Mouse (Mus musculus) hindbrain, embryonic 11.5 days (tissue): Measurements from ENCODE around the gene Ror1. TPM values are rescaled to one million over a fixed set of nuclear protein-coding genes. Genes with fewer than 3 reads are reported as not detected.

Source experiments
- ATAC-seq: fragments of 200-750 bp; cut with Nextera tagmentation; 2 replicates; pipeline ENCODE4 v1.8.0; 2017; ENCODE audit warnings: mild to moderate bottlenecking, moderate TSS enrichment, moderate library complexity; ENCODE audit not compliant: low FRiP score
- DNase-seq: peaks from one replicate; pipeline ENCODE4 v3.0.0-alpha.2; 2015; ENCODE audit warnings: low spot score
- H3K27ac ChIP-seq: fragments of 300-500 bp; sonication (generic); 2 replicates; pipeline ENCODE4 v1.5.1; 2014; ENCODE audit warnings: mild to moderate bottlenecking, low read depth, low read length
- H3K27me3 ChIP-seq: fragments of 300-500 bp; sonication (generic); 2 replicates; pipeline ENCODE4 v1.6.1; 2014; ENCODE audit warnings: mild to moderate bottlenecking, low read length, moderate library complexity, mixed read lengths; ENCODE audit not compliant: control insufficient read depth, insufficient read depth
- H3K36me3 ChIP-seq: fragments of 300-500 bp; sonication (generic); 2 replicates; pipeline ENCODE4 v1.6.1; 2014; ENCODE audit warnings: mild to moderate bottlenecking, low read length, moderate library complexity, mixed read lengths; ENCODE audit not compliant: control insufficient read depth, insufficient read depth
- H3K4me1 ChIP-seq: fragments of 300-500 bp; sonication (generic); replicated peaks from 2 replicates; pipeline ENCODE4 v1.6.1; 2014; ENCODE audit warnings: low read length, mixed read lengths; ENCODE audit not compliant: control insufficient read depth, insufficient read depth
- H3K4me2 ChIP-seq: fragments of 300-500 bp; sonication (generic); replicated peaks from 2 replicates; pipeline ENCODE4 v1.6.1; 2014; ENCODE audit warnings: mild to moderate bottlenecking, low read depth, low read length
- H3K4me3 ChIP-seq: fragments of 300-500 bp; sonication (generic); 2 replicates; pipeline ENCODE4 v1.5.1; 2014; ENCODE audit warnings: low read depth, low read length
- H3K9ac ChIP-seq: fragments of 300-500 bp; sonication (generic); 2 replicates; pipeline ENCODE4 v1.6.1; 2014; ENCODE audit warnings: low read depth, low read length
- H3K9me3 ChIP-seq: fragments of 300-500 bp; sonication (generic); 2 replicates; pipeline ENCODE4 v1.6.1; 2016; ENCODE audit warnings: low read length; ENCODE audit not compliant: control insufficient read depth
- WGBS: fragments of 180-500 bp; shearing (Covaris S2); extraction: QIAGEN DNeasy Blood & Tissue Kit; methylation state at CpG from one replicate; pipeline ENCODE4 v1.1.7; 2014; 5-methylcytosine and 5-hydroxymethylcytosine counted together
- polyA plus RNA-seq: library from polyadenylated mRNA; unstranded; fragments of >200 nt; fragmentation: Nextera tagmentation; extraction: Ambion mirVana; gene quantifications from 2 replicates; pipeline ENCODE4 v1.2.1, GENCODE M21; 2014

Ror1 gene
- polyA plus RNA-seq, 1 experiment from 2014 or later: 5.7 TPM

DNA sequence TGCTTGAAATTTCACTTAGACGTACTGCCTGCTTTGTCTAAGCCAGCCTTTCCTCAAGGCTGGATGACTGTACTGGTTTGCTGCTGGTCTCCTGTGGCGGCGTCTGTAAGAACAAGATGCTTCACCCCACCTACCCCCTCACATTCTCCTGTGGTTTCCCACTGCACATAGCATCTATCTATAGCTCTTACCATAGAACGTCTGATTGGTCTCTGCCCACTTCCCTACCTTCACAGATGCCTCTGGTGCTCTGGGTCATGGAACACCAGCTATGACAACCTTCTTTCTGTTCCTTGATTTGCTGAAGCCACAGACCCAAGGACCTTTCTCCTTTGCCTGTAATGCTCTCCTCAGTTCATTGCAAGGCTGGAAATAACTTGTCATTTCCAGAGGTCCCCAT lies 124.0 kb downstream of the Ror1 start:
- Histone ChIP-seq H3K4me3 (no peak overlapping the region), H3K27me3 (no peaks in the 10 kb centered on the region), H3K4me2 (no peak overlapping the region), H3K4me1 (no peaks in the 10 kb centered on the region), H3K9me3 (no peaks in the 10 kb centered on the region), H3K27ac (no peak overlapping the region), H3K36me3 (no peaks in the 10 kb centered on the region), H3K9ac (no peak overlapping the region)
- DNase-seq (no peak), ATAC-seq (no peak)
- WGBS: 79% methylated on average over 4 of the region's 4 CpGs

DNA sequence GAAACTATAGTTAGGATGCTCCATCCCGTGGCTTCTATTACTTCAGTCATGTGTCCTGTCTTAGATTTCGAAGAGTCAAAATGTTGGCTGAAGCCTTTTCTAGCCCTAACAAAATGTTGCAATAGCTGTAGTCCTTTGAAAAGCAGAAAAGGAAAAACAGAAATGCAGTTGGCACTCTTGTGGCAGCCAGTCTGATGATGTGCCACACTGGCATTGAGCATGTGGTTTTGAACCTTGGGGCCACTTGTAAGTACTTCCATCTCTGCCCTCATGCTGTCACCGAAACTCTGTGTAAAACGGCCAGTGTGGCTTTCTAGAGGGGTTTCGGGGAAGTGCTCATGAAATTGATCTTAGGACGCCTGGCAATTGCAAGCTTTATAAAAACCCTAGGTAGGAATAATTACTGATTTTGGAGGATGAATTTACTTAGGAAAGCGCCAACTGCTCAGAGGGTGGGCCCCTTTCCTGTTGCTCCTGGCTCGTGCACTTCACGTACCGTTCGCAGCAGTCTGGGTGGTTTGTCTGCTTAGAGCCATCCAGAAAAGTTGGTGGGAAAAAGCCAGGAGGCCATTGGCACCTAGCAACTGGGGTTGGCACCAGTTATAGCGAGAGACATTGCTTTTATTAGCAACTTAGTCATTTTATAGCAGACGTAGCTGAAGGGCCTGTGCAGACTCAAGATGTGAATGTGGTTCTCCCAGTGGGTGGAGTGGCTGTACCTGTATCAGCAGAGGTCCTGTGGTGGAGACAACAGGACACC lies 126.6 kb downstream of the Ror1 start:
- H3K9ac ChIP-seq: no peak overlapping the region
- WGBS: 75% methylated on average over 13 of the region's 13 CpGs
- no peaks in the 10 kb centered on the region for H3K9me3 ChIP-seq
- no peaks in the 10 kb centered on the region for H3K4me1 ChIP-seq
- no peak overlapping the region for H3K4me2 ChIP-seq
- no peak overlapping the region for H3K27ac ChIP-seq
- ATAC-seq (no peak), DNase-seq (no peak)
- no peaks in the 10 kb centered on the region for H3K36me3 ChIP-seq
- H3K27me3 ChIP-seq: no peaks in the 10 kb centered on the region
- H3K4me3 ChIP-seq: no peak overlapping the region

DNA sequence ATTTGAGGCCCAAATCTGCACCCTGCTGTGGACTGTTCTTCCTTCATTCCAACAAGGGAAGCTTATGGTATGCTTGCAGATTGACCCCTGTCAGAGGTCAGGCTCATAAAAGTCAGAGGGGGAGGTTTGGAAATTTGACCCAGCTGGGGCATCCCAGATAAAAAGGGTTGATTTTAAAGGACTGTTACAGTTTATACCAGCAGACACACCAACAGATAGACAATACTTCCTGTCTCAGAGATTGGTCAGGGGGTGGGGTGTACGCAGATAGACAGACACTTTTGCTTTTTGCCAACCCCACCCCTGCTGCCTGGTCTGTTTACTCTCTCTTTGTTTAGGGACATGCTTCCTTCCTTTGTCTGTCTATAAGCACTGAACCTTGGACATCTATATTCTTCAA lies 127.9 kb downstream of the Ror1 start:
- Histone ChIP-seq H3K27me3 (no peaks in the 10 kb centered on the region), H3K9me3 (no peaks in the 10 kb centered on the region), H3K27ac (no peak overlapping the region), H3K9ac (no peak overlapping the region), H3K4me1 (no peaks in the 10 kb centered on the region), H3K4me2 (no peak overlapping the region), H3K36me3 (no peaks in the 10 kb centered on the region), H3K4me3 (no peak overlapping the region)
- DNase-seq: no peak
- ATAC-seq: 0 out of 2 replicates have a peak, but pooled peaks have one; percentile 12
- WGBS: 7% methylated on average over 1 of the region's 1 CpGs

DNA sequence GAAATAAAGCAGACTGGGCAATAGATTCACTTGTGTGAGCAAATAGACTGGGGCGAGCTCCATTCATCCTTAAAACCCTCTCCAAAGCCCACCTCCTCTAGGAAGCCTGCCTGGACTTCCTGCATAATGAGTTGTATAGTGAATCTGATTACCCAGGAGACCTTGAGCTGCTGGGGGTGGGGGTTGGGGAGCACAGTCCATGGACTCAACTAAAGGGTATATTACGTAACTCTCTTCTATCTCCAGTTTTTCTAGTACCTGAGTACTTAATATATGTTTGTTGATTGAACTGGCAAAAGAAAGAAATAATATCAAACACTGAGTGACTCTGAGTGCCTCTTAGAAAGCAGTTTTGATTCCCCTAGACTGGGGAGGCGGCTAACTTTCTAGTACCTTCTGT lies 128.4 kb downstream of the Ror1 start:
- H3K4me3 ChIP-seq: no peak overlapping the region
- ATAC-seq: 0 out of 2 replicates have a peak, but pooled peaks have one; percentile 51
- no peak overlapping the region for H3K4me2 ChIP-seq
- no peak overlapping the region for H3K9ac ChIP-seq
- H3K4me1 ChIP-seq: no peaks in the 10 kb centered on the region
- H3K27ac ChIP-seq: no peak overlapping the region
- H3K27me3 ChIP-seq: no peaks in the 10 kb centered on the region
- 62% methylated on average over 3 of the region's 3 CpGs for WGBS
- no peaks in the 10 kb centered on the region for H3K9me3 ChIP-seq
- H3K36me3 ChIP-seq: no peaks in the 10 kb centered on the region
- no peak for DNase-seq

DNA sequence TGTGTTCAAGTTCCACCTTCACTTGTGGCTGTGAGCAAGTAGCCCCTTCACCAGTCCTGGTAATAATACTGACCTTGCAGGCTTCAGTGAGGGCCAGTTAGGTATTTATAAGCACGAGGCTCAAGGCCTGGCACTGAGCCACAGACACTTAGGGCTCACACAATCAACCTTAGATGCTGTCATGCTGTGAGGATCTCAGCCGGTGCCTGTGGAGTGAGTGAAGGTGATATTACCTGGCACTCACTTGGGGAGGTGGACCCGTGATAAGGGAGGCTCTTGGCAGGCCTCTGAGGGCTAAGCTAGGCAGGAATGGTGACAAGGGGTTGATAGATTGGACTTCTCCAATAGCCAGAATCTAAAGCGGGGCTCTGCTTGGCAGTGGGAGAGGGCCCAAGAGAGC lies 131.0 kb downstream of the Ror1 start:
- ATAC-seq: no peak
- 56% methylated on average over 4 of the region's 4 CpGs for WGBS

DNA sequence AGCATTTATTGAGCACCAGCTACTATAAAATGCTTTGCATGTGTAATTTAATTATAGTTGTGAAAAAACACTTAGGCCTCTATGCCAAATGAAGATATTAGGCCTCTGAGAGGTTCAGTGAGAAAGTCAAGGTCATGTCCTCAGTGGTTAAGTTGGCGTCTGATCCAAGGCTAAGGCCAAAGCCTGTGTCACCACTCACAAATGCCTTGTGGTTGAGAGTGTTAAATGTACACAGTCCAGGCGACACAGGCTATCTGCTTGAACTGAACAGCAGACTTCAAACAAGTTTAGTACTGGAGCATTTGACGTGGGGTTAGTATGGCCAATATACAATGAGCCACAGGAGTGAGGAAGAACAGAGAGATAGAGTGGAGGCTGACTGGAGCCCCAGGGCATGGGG lies 132.5 kb downstream of the Ror1 start:
- H3K4me1 ChIP-seq: no peaks in the 10 kb centered on the region
- DNase-seq: no peak
- H3K9me3 ChIP-seq: no peaks in the 10 kb centered on the region
- WGBS: 90% methylated on average over 3 of the region's 3 CpGs
- H3K27me3 ChIP-seq: no peaks in the 10 kb centered on the region
- no peak overlapping the region for H3K4me2 ChIP-seq
- no peaks in the 10 kb centered on the region for H3K36me3 ChIP-seq
- no peak overlapping the region for H3K27ac ChIP-seq
- ATAC-seq: no peak
- H3K9ac ChIP-seq: no peak overlapping the region
- H3K4me3 ChIP-seq: no peak overlapping the region

More for the DNA sequence above, 131.0 kb downstream of the Ror1 start:
- H3K27me3 ChIP-seq: no peaks in the 10 kb centered on the region
- no peaks in the 10 kb centered on the region for H3K9me3 ChIP-seq
- H3K4me3 ChIP-seq: no peak overlapping the region
- no peak overlapping the region for H3K27ac ChIP-seq
- H3K4me1 ChIP-seq: no peaks in the 10 kb centered on the region
- DNase-seq: no peak
- no peak overlapping the region for H3K9ac ChIP-seq
- H3K4me2 ChIP-seq: no peak overlapping the region
- H3K36me3 ChIP-seq: no peaks in the 10 kb centered on the region

DNA sequence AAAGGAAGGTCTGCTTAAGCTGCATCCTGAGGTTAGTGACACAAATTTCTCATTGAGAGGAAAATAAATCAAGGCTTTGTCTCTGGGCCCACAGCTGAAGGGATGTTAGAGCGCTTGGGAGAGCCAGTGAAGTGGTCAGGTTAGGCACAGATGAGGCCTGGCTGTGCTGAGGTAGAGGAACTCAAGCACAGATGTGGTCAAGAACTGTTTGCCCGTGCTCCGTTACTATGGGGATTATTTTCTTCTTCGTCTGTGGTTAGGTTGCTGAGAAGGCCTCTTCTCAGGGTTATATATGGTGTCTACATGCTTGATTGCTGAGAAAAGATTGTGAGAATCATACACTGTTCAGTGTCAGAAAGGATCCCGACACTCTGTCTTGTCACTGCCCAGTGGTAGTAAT lies 134.7 kb downstream of the Ror1 start:
- H3K9me3 ChIP-seq: no peaks in the 10 kb centered on the region
- ATAC-seq: no peak
- no peak overlapping the region for H3K4me3 ChIP-seq
- H3K4me2 ChIP-seq: no peak overlapping the region
- H3K27ac ChIP-seq: no peak overlapping the region
- no peak overlapping the region for H3K9ac ChIP-seq
- DNase-seq: no peak
- no peaks in the 10 kb centered on the region for H3K27me3 ChIP-seq
- H3K36me3 ChIP-seq: no peaks in the 10 kb centered on the region
- 87% methylated on average over 5 of the region's 5 CpGs for WGBS
- no peaks in the 10 kb centered on the region for H3K4me1 ChIP-seq

DNA sequence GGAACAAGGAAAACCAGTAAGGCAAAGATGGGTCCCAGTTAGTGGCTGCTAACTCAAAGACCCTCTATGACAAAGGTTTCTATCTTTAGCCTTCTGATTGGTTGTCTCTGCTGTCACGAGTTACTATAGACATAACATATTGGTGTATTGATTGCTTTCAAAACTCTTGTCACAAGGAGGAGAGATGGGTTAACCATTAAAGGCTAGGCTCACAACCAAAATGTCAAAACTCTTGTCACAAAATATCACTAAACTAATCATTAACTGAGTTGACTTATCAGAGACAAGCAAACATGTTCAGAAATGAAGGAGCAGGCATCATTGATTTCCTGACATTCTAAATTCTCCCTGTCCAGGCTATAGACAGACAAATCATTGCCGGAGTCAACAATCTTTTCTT lies 135.4 kb downstream of the Ror1 start:
- DNase-seq (no peak), ATAC-seq (no peak)
- no peaks in the 10 kb centered on the region for H3K27me3 ChIP-seq
- 87% methylated on average over 2 of the region's 2 CpGs for WGBS
- no peak overlapping the region for H3K9ac ChIP-seq
- H3K36me3 ChIP-seq: no peaks in the 10 kb centered on the region
- H3K4me1 ChIP-seq: no peaks in the 10 kb centered on the region
- H3K27ac ChIP-seq: no peak overlapping the region
- no peak overlapping the region for H3K4me2 ChIP-seq
- no peak overlapping the region for H3K4me3 ChIP-seq
- H3K9me3 ChIP-seq: no peaks in the 10 kb centered on the region

DNA sequence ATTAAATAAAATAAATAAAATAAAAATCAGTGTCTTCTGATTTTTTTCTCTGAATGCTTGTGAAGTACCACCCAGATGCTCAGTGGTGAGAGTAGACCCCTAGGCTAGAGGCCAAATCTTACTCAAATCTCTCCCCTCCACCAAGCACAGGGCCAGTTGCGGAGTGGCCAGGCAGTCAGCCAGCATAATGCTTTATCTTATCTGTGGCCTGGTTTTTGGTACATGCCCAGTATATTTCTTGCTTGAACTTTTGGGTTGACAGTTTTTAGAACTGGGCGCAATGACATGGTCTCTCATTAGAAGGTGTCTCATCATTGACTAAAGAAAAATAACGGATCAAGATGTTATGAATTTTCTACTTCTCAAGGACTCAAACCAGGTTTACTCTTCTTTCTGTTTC lies 136.3 kb downstream of the Ror1 start:
- Histone ChIP-seq H3K36me3 (no peaks in the 10 kb centered on the region), H3K4me2 (no peak overlapping the region), H3K4me1 (no peaks in the 10 kb centered on the region), H3K9me3 (no peaks in the 10 kb centered on the region), H3K9ac (no peak overlapping the region), H3K27me3 (no peaks in the 10 kb centered on the region), H3K27ac (no peak overlapping the region), H3K4me3 (no peak overlapping the region)
- DNase-seq (no peak), ATAC-seq (no peak)
- WGBS: 95% methylated on average over 3 of the region's 3 CpGs
